Mouse (Mus musculus) heart, adult 2 months (tissue): ENCODE results near the gene Frmpd4.

Source experiments
- CTCF ChIP-seq: fragments of 200-600 bp; IDR thresholded peaks from 2 replicates; pipeline ENCODE4 v1.8.1; 2022; ENCODE audit warnings: antibody characterized with exemption, mild to moderate bottlenecking, moderate library complexity
- EP300 ChIP-seq: fragments of 200-500 bp; IDR thresholded peaks from 2 replicates; pipeline ENCODE4 v1.6.1; 2011; ENCODE audit warnings: low read depth, low read length, control low read depth; ENCODE audit not compliant: insufficient read depth

- TF ChIP-seq CTCF (no peak), EP300 (no peak)
Measured at GRCm38 (mm10) chrX:168123589-168123965, 453.5 kb downstream of the Frmpd4 start.
